Mouse (Mus musculus): ENCODE data around the gene Ms4a4b.
"Not testable (repeated sequence)": the region's sequence is repeated elsewhere in the genome, so short reads cannot be mapped to it uniquely, and the experiment has no call there.

Ms4a4b gene

DNA sequence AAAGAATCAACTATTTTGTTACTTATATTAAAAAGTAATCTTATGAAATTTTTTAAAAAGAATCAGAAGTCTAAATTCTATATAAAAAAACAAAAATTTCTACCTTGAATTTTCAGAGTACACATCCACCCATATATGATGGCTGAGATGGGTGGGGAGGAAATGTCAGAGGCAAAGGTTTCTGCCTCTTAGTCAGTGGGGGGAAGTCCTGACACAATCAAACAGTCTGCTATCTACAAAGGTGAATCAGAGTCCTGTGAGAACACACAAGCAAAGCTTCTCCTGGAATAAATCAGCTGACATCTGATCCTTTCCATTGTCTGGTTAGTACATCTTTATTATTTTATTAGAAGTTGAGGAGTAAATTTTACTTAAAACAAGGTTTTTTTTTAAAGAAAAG, at the start of gene Ms4a4b:
TSS of gene Ms4a4b (plus strand) at position 216 of the 400 bp plus-strand sequence.
- no peak for DNase-seq (ENCODE audit: low read depth, low spot score)

- no peak for DNase-seq (ENCODE audit: low read depth, low spot score)
These were observed 47.6 kb upstream of the Ms4a4b start for GRCm38 (mm10) chr19:11395769-11396168.

DNA sequence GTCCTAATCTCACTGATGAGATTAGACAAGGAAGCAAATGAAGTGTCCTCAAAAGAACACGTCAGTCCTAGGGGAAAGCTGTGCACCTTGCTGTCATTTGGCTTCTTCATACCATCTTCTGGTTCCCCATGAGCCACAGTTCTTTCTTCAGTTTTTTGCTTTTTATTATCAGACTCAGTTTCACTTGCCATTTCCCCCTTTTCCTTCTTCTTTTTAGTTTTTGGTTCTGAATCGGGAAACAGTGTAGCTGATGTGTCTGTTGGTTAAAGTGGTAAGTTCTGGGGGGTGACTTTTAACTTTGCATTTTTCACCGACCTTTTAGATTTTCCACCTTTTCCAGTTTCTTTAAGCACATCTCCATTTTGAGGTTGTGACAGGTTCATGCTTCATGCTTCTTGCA, 38.8 kb upstream of the Ms4a4b start, which contains the start of gene Ms4a4c:
TSS of gene Ms4a4c (plus strand) at position 244 of the 400 bp plus-strand sequence.
- no peak for DNase-seq (ENCODE audit: low read depth, low spot score)

DNA sequence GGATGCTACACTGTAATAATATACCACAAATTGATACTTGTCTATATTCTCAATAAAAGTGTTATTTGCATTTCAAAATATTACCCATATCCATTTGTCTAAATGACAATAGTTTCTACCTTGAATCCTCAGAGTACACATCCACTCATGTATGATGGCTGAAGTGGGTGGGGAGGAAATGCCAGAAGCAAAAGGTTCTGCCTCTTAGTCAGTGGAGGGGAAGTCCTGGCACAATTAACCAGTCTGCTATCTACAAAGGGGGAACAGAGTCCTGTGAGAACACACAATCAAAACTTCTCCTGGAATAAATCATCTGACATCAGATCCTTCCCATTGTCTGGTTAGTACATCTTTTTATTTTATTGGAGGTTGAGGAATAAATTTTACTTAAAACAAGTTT, 35.9 kb upstream of the Ms4a4b start:
- DNase-seq (ENCODE audit: low read depth, low spot score) = no peak

DNA sequence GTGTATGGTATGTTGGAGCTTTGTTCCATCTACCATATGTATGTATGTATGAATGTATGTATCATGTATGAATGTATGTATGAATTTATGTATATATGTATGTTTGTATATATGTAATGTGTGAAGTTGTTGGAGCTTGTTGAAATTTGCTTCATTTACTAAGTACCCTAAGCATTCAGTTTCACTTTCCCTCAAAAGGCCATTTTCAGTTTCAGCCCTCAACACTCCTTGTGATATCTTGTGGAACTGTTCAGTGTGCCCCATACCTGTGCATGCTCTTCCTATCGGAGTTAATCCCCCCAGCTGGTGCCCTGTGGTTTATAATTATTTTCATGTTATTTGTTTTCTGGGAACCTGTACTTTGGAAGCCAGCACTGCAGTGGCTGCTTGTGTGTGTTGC, 34.8 kb upstream of the Ms4a4b start:
- no peak for DNase-seq (ENCODE audit: low read depth, low spot score)

- no peak for DNase-seq (ENCODE audit: low read depth, low spot score)
These were observed 31.7 kb upstream of the Ms4a4b start for GRCm38 (mm10) chr19:11411640-11412039.

DNA sequence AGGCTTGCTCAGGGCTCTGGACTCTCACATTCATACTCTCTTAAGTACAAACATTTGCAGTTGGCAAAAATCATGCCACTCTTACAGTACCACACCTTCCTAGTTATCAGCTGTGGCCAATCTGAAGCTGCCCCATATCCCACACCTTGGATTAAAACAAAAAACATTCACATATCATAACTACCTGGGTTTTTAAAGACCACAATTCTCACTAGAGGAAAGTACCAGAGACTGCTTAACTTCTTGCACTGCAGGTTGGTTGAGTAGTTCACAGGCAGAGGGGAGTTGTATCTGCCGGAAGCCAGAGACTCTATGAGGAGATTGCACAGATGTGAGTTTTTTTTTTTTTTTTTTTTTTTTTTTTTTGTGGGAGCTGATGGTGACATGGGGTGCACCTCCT, 29.3 kb upstream of the Ms4a4b start:
- no peak for DNase-seq (ENCODE audit: low read depth, low spot score)

GRCm38 (mm10) chr19:11415581-11415980, 27.8 kb upstream of the Ms4a4b start:
- no peak for DNase-seq (ENCODE audit: low read depth, low spot score)

DNA sequence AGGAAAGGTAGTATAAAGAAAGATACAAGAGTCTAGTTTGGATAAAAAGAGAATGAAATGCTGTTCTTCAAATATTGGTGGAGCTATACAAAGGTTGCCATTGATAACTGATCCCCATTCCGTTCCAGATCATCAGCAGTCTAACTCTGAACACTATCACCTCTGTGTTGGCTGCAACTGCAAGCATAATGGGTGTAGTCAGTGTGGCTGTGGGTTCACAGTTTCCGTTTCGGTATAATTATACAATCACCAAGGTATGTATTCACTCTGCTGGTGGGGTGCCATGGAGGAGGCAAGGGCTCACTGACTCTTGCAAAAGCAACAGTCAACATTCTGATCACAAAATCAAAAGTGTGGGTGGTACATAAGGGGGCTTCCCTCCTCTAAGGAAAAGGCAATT, 24.5 kb upstream of the Ms4a4b start:
- not testable (repeated sequence) for DNase-seq (ENCODE audit: low read depth, low spot score)

GRCm38 (mm10) chr19:11431209-11431608, 12.1 kb upstream of the Ms4a4b start:
- DNase-seq (ENCODE audit: low read depth, low spot score) = not testable (repeated sequence)

- no peak for DNase-seq (ENCODE audit: low read depth, low spot score)
These were observed 8.1 kb upstream of the Ms4a4b start for GRCm38 (mm10) chr19:11435058-11435834.

GRCm38 (mm10) chr19:11443964-11444363, 611 bp downstream of the Ms4a4b start:
- DNase-seq (ENCODE audit: low read depth, low spot score) = no peak

GRCm38 (mm10) chr19:11447238-11447637, 3.9 kb downstream of the Ms4a4b start:
- DNase-seq (ENCODE audit: low read depth, low spot score) = no peak

GRCm38 (mm10) chr19:11459041-11459440, 15.7 kb downstream of the Ms4a4b start:
- DNase-seq (ENCODE audit: low read depth, low spot score) = not testable (repeated sequence)

GRCm38 (mm10) chr19:11464795-11465194, 21.4 kb downstream of the Ms4a4b start:
- DNase-seq (ENCODE audit: low read depth, low spot score) = not testable (repeated sequence)

DNA sequence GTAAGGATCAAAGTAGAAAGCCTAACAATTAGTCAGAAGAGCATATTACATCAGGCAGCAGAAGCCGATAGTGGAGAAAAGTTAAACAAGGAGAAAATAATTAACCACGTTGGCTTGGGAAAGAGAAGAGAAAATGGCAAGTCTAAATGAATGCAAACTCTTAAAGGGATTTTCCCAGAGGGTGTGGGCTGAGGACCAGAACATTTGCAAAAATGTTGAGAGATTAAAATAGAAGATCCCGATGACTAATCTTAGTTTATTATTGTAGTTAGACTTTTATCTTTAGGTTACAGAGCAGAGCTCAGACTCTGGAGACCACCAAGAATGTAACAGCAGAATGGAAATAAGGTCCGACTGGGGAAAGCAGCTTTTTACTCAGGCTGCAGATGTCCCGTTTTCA, 23.1 kb downstream of the Ms4a4b start:
- DNase-seq (ENCODE audit: low read depth, low spot score) = no peak

DNA sequence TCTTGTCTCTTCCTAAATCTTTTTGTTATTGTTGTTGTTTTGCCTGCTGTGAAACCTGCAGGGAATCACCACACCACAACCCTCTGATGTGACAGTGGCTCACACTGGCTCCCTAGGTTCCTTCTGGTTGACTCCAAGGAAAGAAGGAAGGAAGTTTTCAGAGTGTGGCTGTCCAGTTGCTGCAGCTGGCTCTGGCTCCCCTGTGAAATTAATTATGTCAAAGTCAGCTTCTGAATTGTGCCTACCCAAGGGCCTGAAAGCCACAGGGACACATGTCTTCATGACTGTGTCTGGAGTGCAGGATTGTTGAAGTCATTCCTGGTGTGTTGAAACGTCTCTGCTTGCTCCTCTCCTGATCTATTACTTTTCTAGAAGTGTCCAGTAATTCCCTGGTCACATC, 25.0 kb downstream of the Ms4a4b start:
- DNase-seq (ENCODE audit: low read depth, low spot score) = not testable (repeated sequence)

- DNase-seq (ENCODE audit: low read depth, low spot score) = not testable (repeated sequence)
These were observed 25.9 kb downstream of the Ms4a4b start, which contains the start of gene Ms4a6c for GRCm38 (mm10) chr19:11469215-11469614. TSS of gene Ms4a6c (plus strand) at chr19:11469366.

DNA sequence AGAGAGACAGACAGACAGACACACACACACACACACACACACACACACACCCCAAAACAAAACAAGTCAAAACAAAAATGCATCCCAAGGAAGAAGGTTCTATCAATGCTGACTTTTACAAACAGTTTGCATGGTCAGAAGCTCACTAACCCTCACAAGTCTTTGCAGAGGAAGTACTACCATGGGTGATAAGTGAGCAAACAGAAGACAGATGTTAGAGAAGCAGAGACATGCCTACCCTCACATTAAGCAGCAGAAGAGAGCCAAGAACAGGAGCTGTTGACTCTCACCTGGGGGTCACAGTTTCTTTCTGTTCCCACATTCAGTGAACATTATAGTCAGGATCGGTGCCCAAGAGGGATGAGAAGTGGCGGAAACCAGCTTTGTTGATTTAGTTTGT, 36.4 kb downstream of the Ms4a4b start:
- DNase-seq (ENCODE audit: low read depth, low spot score) = no peak

- no peak for DNase-seq (ENCODE audit: low read depth, low spot score)
These were observed 39.3 kb downstream of the Ms4a4b start for GRCm38 (mm10) chr19:11482684-11483083.

- no peak for DNase-seq (ENCODE audit: low read depth, low spot score)
These were observed 40.6 kb downstream of the Ms4a4b start for GRCm38 (mm10) chr19:11483941-11484340.

GRCm38 (mm10) chr19:11484388-11484787, 41.0 kb downstream of the Ms4a4b start:
- no peak for DNase-seq (ENCODE audit: low read depth, low spot score)

DNA sequence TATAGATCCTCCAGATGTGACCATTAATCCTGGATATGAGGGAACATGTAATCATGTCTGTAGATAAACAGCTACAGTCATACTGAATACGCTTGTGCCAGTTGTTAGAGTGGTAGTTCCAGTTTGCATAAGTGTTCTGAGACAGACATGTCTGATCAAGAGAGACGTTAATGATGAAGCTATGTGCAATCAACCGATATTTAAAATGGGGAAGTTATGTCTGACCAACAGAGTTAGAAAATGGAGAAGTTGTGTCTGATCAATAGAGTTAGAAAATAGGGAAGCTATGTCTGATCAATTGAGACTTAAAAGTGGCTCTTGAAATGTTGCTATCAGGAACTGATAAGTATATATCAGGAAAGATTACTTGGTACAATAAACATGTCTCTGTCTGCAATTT, 41.9 kb downstream of the Ms4a4b start:
- DNase-seq (ENCODE audit: low read depth, low spot score) = no peak
